Mouse (Mus musculus) left cerebral cortex, adult 11 months (tissue): ENCODE measurements around the gene Smg8.

Experiments used
- DNase-seq: peaks from one replicate; pipeline ENCODE4 v3.0.0; 2022; ENCODE audit warnings: low spot score

Smg8 gene

GRCm38 (mm10) chr11:87043052-87043451, 43.5 kb downstream of the Smg8 start:
- DNase-seq: no peak

GRCm38 (mm10) chr11:87039307-87039963, 47.1 kb downstream of the Smg8 start:
- no peak for DNase-seq

- no peak for DNase-seq
These were observed 50.4 kb downstream of the Smg8 start for GRCm38 (mm10) chr11:87036180-87036579.

GRCm38 (mm10) chr11:87028212-87028611, 58.4 kb downstream of the Smg8 start:
- DNase-seq: no peak
